Mouse (Mus musculus) liver, adult 2 months (tissue): ENCODE measurements at regions not wholly inside any gene's neighbourhood (a gene's known extent, or its start where the extent isn't known, plus 50 kb on each side); places are given as distances from the start of the nearest gene placed in this dataset.

ENCODE experiments used
- CTCF ChIP-seq: fragments of 200-500 bp; IDR thresholded peaks from 2 replicates; pipeline ENCODE4 v1.5.1; 2011; ENCODE audit warnings: low read depth, low read length, control low read depth
- POLR2A ChIP-seq: fragments of 200-500 bp; IDR thresholded peaks from 2 replicates; pipeline ENCODE4 v1.6.1; 2011; ENCODE audit warnings: low read length, control low read depth; ENCODE audit not compliant: insufficient read depth; ENCODE audit errors: extremely low read depth

DNA sequence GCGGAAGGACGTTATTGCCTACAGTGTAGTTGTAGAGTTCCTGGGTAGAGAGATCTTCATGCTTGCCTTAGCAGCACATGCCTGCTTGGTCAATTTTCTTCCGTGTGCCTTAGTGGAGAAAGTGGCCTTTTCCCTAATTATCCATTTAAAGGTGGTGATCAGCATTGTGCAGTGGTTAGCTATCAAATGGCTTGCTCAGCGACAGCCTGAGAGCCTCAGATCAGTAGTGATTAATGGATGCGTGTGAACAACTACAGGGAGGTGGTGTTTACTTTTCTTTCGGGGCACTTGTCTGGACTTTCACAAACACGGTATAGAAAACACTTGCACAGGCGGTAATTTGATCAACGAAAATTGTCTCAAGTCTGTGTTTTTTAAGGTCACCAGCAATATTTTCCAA is 255.0 kb downstream of the Dmrt2 start:
- TF ChIP-seq CTCF (no peak), POLR2A (no peak)
